Comparison of ENCODE assay signal across 25 mouse cellular contexts in the genomic region with DNA sequence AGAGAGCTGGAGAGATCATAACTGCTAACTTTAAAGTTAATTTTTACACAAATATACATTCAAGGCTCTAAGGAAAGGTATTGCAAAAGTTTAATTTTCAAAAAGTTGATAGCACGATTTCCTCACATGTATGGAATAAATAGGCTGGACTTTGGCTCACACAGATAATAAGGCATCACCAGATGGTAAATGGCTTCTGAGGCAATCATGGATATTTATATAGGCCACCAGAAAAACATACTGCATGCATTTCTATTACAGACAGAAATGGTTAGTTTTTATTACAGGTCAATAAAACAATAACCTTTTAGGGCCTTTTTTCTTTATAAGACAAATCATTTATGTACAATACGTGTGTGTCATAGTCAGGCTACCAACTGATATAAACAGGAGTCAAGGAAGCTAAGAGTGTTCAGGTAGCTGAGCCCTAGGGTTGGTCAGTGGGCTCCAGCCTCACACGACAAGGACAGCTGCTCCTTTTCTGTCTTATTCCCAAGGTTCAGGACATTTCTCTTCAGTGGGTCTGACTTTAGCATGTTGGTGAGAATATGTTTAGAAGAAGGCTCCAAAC.
"Had no signal": no experiment of that assay in that cellular context is flagged by ENCODE, and none has a peak within 500 bp of the region (broad histone marks: within the 10 kb centered on the region; RNA-seq: fewer than 3 reads in every experiment).

No protein-coding gene starts in this region.

- H3K27ac ChIP-seq: heart, adult 2 months; heart, embryonic 13.5 days; heart, embryonic 15.5 days; hindbrain, embryonic 10.5 days; hindbrain, embryonic 12.5 days; hindbrain, embryonic 14.5 days; layer of hippocampus, adult 2 months; left cerebral cortex, adult 2 months; limb, embryonic 10.5 days; limb, embryonic 12.5 days; liver, embryonic 13.5 days; liver, embryonic 15.5 days had no signal

- H3K9ac ChIP-seq: heart, embryonic 13.5 days; heart, embryonic 15.5 days; hindbrain, embryonic 12.5 days; hindbrain, embryonic 14.5 days; limb, embryonic 12.5 days; liver, embryonic 13.5 days; liver, embryonic 15.5 days had no signal

- H3K4me1 ChIP-seq: heart, embryonic 15.5 days; liver, embryonic 13.5 days had no signal

- H3K4me2 ChIP-seq: heart, embryonic 11.5 days; heart, embryonic 13.5 days; heart, embryonic 15.5 days; hindbrain, embryonic 12.5 days; hindbrain, embryonic 14.5 days; limb, embryonic 12.5 days; liver, embryonic 11.5 days; liver, embryonic 13.5 days; liver, embryonic 15.5 days had no signal

- H3K36me3 ChIP-seq: heart, embryonic 15.5 days; hindbrain, embryonic 12.5 days; limb, embryonic 10.5 days; limb, embryonic 12.5 days; liver, embryonic 13.5 days; liver, embryonic 15.5 days had no signal

- ATAC-seq: hindbrain, embryonic 16.5 days; inflammation-experienced regulatory T-cells, adult 6 months had no signal

- H3K9me3 ChIP-seq: heart, embryonic 15.5 days; hindbrain, embryonic 10.5 days; hindbrain, embryonic 12.5 days; limb, embryonic 10.5 days; limb, embryonic 12.5 days; liver, embryonic 13.5 days; liver, embryonic 15.5 days had no signal

- DNase-seq: gastrocnemius, postnatal 25 days; heart, adult 2 months; heart, postnatal 14 days; heart, postnatal 4 days; kidney, adult 11 months; kidney, adult 8-10 months; kidney, postnatal 10 days; kidney, postnatal 25 days; kidney, postnatal 4 days; liver; liver, embryonic 13.5 days had no signal

- H3K27me3 ChIP-seq: heart, embryonic 13.5 days; heart, embryonic 15.5 days; hindbrain, embryonic 12.5 days; limb, embryonic 12.5 days; liver, embryonic 13.5 days; liver, embryonic 15.5 days had no signal

- H3K4me3 ChIP-seq: heart, adult 2 months; heart, embryonic 13.5 days; heart, embryonic 15.5 days; hindbrain, embryonic 10.5 days; hindbrain, embryonic 12.5 days; layer of hippocampus, adult 2 months; left cerebral cortex, adult 2 months; limb, embryonic 10.5 days; limb, embryonic 12.5 days; liver, embryonic 13.5 days; liver, embryonic 15.5 days had no signal
